Mouse (Mus musculus) lung, embryonic 16.5 days (tissue): Measurements from ENCODE around the gene Abo. TPM values are rescaled to one million over a fixed set of nuclear protein-coding genes. Genes with fewer than 3 reads are reported as not detected.
A peak's percentile ranks its signal among the peaks of the same experiment; 100 is the strongest.
"Not testable (repeated sequence)": the region's sequence is repeated elsewhere in the genome, so short reads cannot be mapped to it uniquely, and the experiment has no call there.

Source experiments
- ATAC-seq: fragments of 200-750 bp; cut with Nextera tagmentation; 2 replicates; pipeline ENCODE4 v1.8.0; 2017; ENCODE audit warnings: low read depth, mild to moderate bottlenecking, moderate library complexity
- H3K27ac ChIP-seq: fragments of 300-500 bp; sonication (generic); 2 replicates; pipeline ENCODE4 v1.5.1; 2014; ENCODE audit warnings: mild to moderate bottlenecking, control low read depth, low read length
- H3K27me3 ChIP-seq: fragments of 300-500 bp; sonication (generic); 2 replicates; pipeline ENCODE4 v1.6.1; 2014; ENCODE audit warnings: low read depth, low read length, mixed read lengths; ENCODE audit not compliant: control insufficient read depth, insufficient read depth
- H3K36me3 ChIP-seq: fragments of 300-500 bp; sonication (generic); 2 replicates; pipeline ENCODE4 v1.6.1; 2014; ENCODE audit warnings: low read length; ENCODE audit not compliant: control insufficient read depth, insufficient read depth
- H3K4me1 ChIP-seq: fragments of 300-500 bp; sonication (generic); replicated peaks from 2 replicates; pipeline ENCODE4 v1.6.1; 2014; ENCODE audit warnings: low read length, mixed read lengths; ENCODE audit not compliant: control insufficient read depth, insufficient read depth
- H3K4me2 ChIP-seq: fragments of 300-500 bp; sonication (generic); 2 replicates; pipeline ENCODE4 v1.6.1; 2014; ENCODE audit warnings: low read depth, low read length, control low read depth
- H3K4me3 ChIP-seq: fragments of 300-500 bp; sonication (generic); 2 replicates; pipeline ENCODE4 v1.5.1; 2014; ENCODE audit warnings: mild to moderate bottlenecking, low read length, control low read depth
- H3K9ac ChIP-seq: fragments of 300-500 bp; sonication (generic); 2 replicates; pipeline ENCODE4 v1.6.1; 2014; ENCODE audit warnings: low read length, control low read depth
- H3K9me3 ChIP-seq: fragments of 300-500 bp; sonication (generic); 2 replicates; pipeline ENCODE4 v1.6.1; 2016; ENCODE audit warnings: low read length; ENCODE audit not compliant: control insufficient read depth
- WGBS: fragments of 180-500 bp; shearing (Covaris S2); extraction: QIAGEN DNeasy Blood & Tissue Kit; methylation state at CpG from one replicate; pipeline ENCODE4 v1.1.7; 2014; 5-methylcytosine and 5-hydroxymethylcytosine counted together
- polyA plus RNA-seq: library from polyadenylated mRNA; unstranded; fragments of >200 nt; fragmentation: Nextera tagmentation; extraction: Ambion mirVana; gene quantifications from 2 replicates; pipeline ENCODE4 v1.2.1, GENCODE M21; 2015

Abo gene
- polyA plus RNA-seq, 1 experiment from 2014 or later, result not detected

- not testable (repeated sequence) for ATAC-seq, H3K36me3 ChIP-seq, H3K4me1 ChIP-seq, H3K9ac ChIP-seq, H3K27me3 ChIP-seq, H3K4me3 ChIP-seq, H3K27ac ChIP-seq, H3K9me3 ChIP-seq, H3K4me2 ChIP-seq
- WGBS, result 84% methylated on average over 2 of the region's 2 CpGs
These were observed 20.8 kb upstream of the Abo start for GRCm38 (mm10) chr2:26885541-26885940.

- H3K27me3 ChIP-seq, result no peaks in the 10 kb centered on the region
- peaks cover 3% of the 10 kb centered on the region; the same call in 1 of the 2 replicates for H3K9me3 ChIP-seq
- no peaks in the 10 kb centered on the region for H3K36me3 ChIP-seq
- no peak overlapping the region for H3K4me2 ChIP-seq
- H3K9ac ChIP-seq, result no peak overlapping the region
- no peak overlapping the region for H3K4me3 ChIP-seq
- H3K4me1 ChIP-seq, result no peaks in the 10 kb centered on the region
- H3K27ac ChIP-seq, result no peak overlapping the region
- ATAC-seq, result no peak
These were observed 13.8 kb upstream of the Abo start for GRCm38 (mm10) chr2:26878571-26878970.

GRCm38 (mm10) chr2:26870666-26871065, 5.9 kb upstream of the Abo start:
- no peak for ATAC-seq
- Histone ChIP-seq H3K4me2 (no peak overlapping the region), H3K4me1 (no peaks in the 10 kb centered on the region), H3K27me3 (no peaks in the 10 kb centered on the region), H3K9me3 (no peaks in the 10 kb centered on the region), H3K4me3 (no peak overlapping the region), H3K36me3 (no peaks in the 10 kb centered on the region), H3K27ac (no peak overlapping the region), H3K9ac (no peak overlapping the region)
- 36% methylated on average over 6 of the region's 6 CpGs for WGBS

- Histone ChIP-seq H3K9me3 (no peaks in the 10 kb centered on the region), H3K4me1 (no peaks in the 10 kb centered on the region), H3K27ac (no peak overlapping the region), H3K4me2 (no peak overlapping the region), H3K9ac (no peak overlapping the region), H3K27me3 (no peaks in the 10 kb centered on the region), H3K4me3 (no peak overlapping the region), H3K36me3 (no peaks in the 10 kb centered on the region)
- 75% methylated on average over 3 of the region's 3 CpGs for WGBS
- ATAC-seq, result no peak
These were observed 1.9 kb downstream of the Abo start for GRCm38 (mm10) chr2:26862856-26863255.

GRCm38 (mm10) chr2:26847706-26848105, 17.1 kb downstream of the Abo start:
- Histone ChIP-seq H3K27ac (no peak overlapping the region), H3K9ac (no peak overlapping the region), H3K4me2 (no peak overlapping the region), H3K9me3 (no peaks in the 10 kb centered on the region), H3K27me3 (no peaks in the 10 kb centered on the region), H3K4me1 (no peaks in the 10 kb centered on the region), H3K36me3 (no peaks in the 10 kb centered on the region), H3K4me3 (no peak overlapping the region)
- no peak for ATAC-seq
- 54% methylated on average over 2 of the region's 2 CpGs for WGBS

GRCm38 (mm10) chr2:26832478-26832877, 32.3 kb downstream of the Abo start:
- Histone ChIP-seq H3K4me3 (no peak overlapping the region), H3K36me3 (no peaks in the 10 kb centered on the region), H3K27me3 (no peaks in the 10 kb centered on the region), H3K4me2 (no peak overlapping the region), H3K9ac (no peak overlapping the region), H3K27ac (no peak overlapping the region), H3K9me3 (no peaks in the 10 kb centered on the region), H3K4me1 (no peaks in the 10 kb centered on the region)
- WGBS, result 84% methylated on average over 2 of the region's 2 CpGs
- ATAC-seq, result no peak

GRCm38 (mm10) chr2:26828047-26828446, 36.7 kb downstream of the Abo start:
- no peak overlapping the region for H3K9ac ChIP-seq
- H3K4me2 ChIP-seq, result no peak overlapping the region
- H3K27me3 ChIP-seq, result no peaks in the 10 kb centered on the region
- ATAC-seq, result peak; percentile 73; the same call in 1 of the 2 replicates
- H3K36me3 ChIP-seq, result no peaks in the 10 kb centered on the region
- WGBS, result 52% methylated on average over 1 of the region's 1 CpGs
- no peaks in the 10 kb centered on the region for H3K9me3 ChIP-seq
- H3K27ac ChIP-seq, result no peak overlapping the region
- H3K4me3 ChIP-seq, result no peak overlapping the region
- H3K4me1 ChIP-seq, result no peaks in the 10 kb centered on the region

GRCm38 (mm10) chr2:26827261-26827975, 37.4 kb downstream of the Abo start:
- Histone ChIP-seq H3K4me1 (no peaks in the 10 kb centered on the region), H3K4me2 (no peak overlapping the region), H3K27ac (no peak overlapping the region), H3K4me3 (no peak overlapping the region), H3K27me3 (no peaks in the 10 kb centered on the region), H3K36me3 (no peaks in the 10 kb centered on the region), H3K9ac (no peak overlapping the region), H3K9me3 (no peaks in the 10 kb centered on the region)
- WGBS, result 72% methylated on average over 1 of the region's 1 CpGs
- ATAC-seq, result no peak
